Mouse (Mus musculus) induced T-regulatory cell, adult 2 months (primary cell): ENCODE results near the gene Ccdc6.

Source experiments
- DNase-seq: peaks from one replicate; pipeline ENCODE4 v3.0.0-alpha.2; 2012; ENCODE audit warnings: low read depth

Ccdc6 gene

GRCm38 (mm10) chr10:70096366-70097188 lies at the start of gene Ccdc6:
Ccdc6 (plus strand) TSS chr10:70097121.
- peak; percentile 88 for DNase-seq

GRCm38 (mm10) chr10:70049771-70050170 lies 47.1 kb upstream of the Ccdc6 start:
- no peak for DNase-seq

- DNase-seq = no peak
These were observed 41.6 kb upstream of the Ccdc6 start for GRCm38 (mm10) chr10:70055291-70055690.

- no peak for DNase-seq
These were observed 39.9 kb upstream of the Ccdc6 start for GRCm38 (mm10) chr10:70057064-70057463.

- no peak for DNase-seq
These were observed 36.8 kb upstream of the Ccdc6 start for GRCm38 (mm10) chr10:70060021-70060688.

- DNase-seq = no peak
These were observed 36.2 kb upstream of the Ccdc6 start for GRCm38 (mm10) chr10:70060689-70061081.

- DNase-seq = no peak
These were observed 32.9 kb upstream of the Ccdc6 start for GRCm38 (mm10) chr10:70063881-70064555.

- DNase-seq = no peak
These were observed 31.7 kb upstream of the Ccdc6 start for GRCm38 (mm10) chr10:70065191-70065590.

GRCm38 (mm10) chr10:70066497-70067168 lies 30.3 kb upstream of the Ccdc6 start:
- no peak for DNase-seq

- DNase-seq = no peak
These were observed 29.5 kb upstream of the Ccdc6 start for GRCm38 (mm10) chr10:70067169-70068115.

GRCm38 (mm10) chr10:70069321-70069720 lies 27.6 kb upstream of the Ccdc6 start:
- no peak for DNase-seq

GRCm38 (mm10) chr10:70071334-70071733 lies 25.6 kb upstream of the Ccdc6 start:
- no peak for DNase-seq

- DNase-seq = no peak
These were observed 19.5 kb upstream of the Ccdc6 start for GRCm38 (mm10) chr10:70077452-70077851.

- DNase-seq = no peak
These were observed 16.0 kb upstream of the Ccdc6 start for GRCm38 (mm10) chr10:70080908-70081307.

GRCm38 (mm10) chr10:70081564-70082175 lies 15.3 kb upstream of the Ccdc6 start:
- no peak for DNase-seq

- DNase-seq = no peak
These were observed 13.7 kb upstream of the Ccdc6 start for GRCm38 (mm10) chr10:70083241-70083640.

GRCm38 (mm10) chr10:70085256-70085961 lies 11.5 kb upstream of the Ccdc6 start:
- no peak for DNase-seq

GRCm38 (mm10) chr10:70088788-70089187 lies 8.1 kb upstream of the Ccdc6 start:
- DNase-seq = peak; percentile 26

- no peak for DNase-seq
These were observed 5.0 kb upstream of the Ccdc6 start for GRCm38 (mm10) chr10:70091876-70092462.

- DNase-seq = no peak
These were observed 3.1 kb upstream of the Ccdc6 start for GRCm38 (mm10) chr10:70093782-70094181.
